Mouse (Mus musculus) bone marrow, adult 2 months (tissue): ENCODE data around the gene Ttc7b. TPM values are rescaled to one million over a fixed set of nuclear protein-coding genes. Genes with fewer than 3 reads are reported as not detected.

ENCODE experiments used
- H3K27ac ChIP-seq: fragments of 200-500 bp; 2 replicates; pipeline ENCODE4 v1.5.1; 2012; ENCODE audit warnings: low read depth, mild to moderate bottlenecking, control low read depth, inconsistent platforms, low read length; ENCODE audit not compliant: control insufficient read depth, poor library complexity, insufficient read depth
- H3K4me1 ChIP-seq: fragments of 200-500 bp; 2 replicates; pipeline ENCODE4 v1.6.1; 2011; ENCODE audit warnings: low read length; ENCODE audit not compliant: control insufficient read depth, insufficient read depth
- H3K4me3 ChIP-seq: fragments of 200-500 bp; replicated peaks from 2 replicates; pipeline ENCODE3; 2011; ENCODE audit warnings: mild to moderate bottlenecking, low read depth, low read length, control low read depth; ENCODE audit not compliant: control insufficient read depth
- CTCF ChIP-seq: fragments of 200-500 bp; IDR thresholded peaks from 2 replicates; pipeline ENCODE4 v1.5.1; 2011; ENCODE audit warnings: low read length, control low read depth; ENCODE audit not compliant: control insufficient read depth, insufficient read depth
- POLR2A ChIP-seq: fragments of 200-500 bp; IDR thresholded peaks from 2 replicates; pipeline ENCODE4 v1.6.1; 2011; ENCODE audit warnings: low read depth, mild to moderate bottlenecking, control low read depth, low read length, borderline replicate concordance; ENCODE audit not compliant: control insufficient read depth
- WGBS: fragments of 180-500 bp; shearing (Covaris S2); methylation state at CpG from one replicate; pipeline ENCODE4 v1.1.7; 2018; 5-methylcytosine and 5-hydroxymethylcytosine counted together
- polyA plus RNA-seq: library from polyadenylated mRNA; stranded (reverse); fragments of >200 nt; gene quantifications from 2 replicates; pipeline ENCODE4 v1.2.4, GENCODE M21; 2011; ENCODE audit warnings: low replicate concordance; ENCODE audit not compliant: missing spikeins, insufficient read depth, insufficient read length

Gene Ttc7b
- polyA plus RNA-seq, 1 experiment = 26.5 TPM

GRCm38 (mm10) chr12:100447701-100448277 lies 72.8 kb downstream of the Ttc7b start:
- no peak for TF ChIP-seq CTCF
- 87% methylated on average over 12 of the region's 12 CpGs for WGBS
- no peak overlapping the region for H3K27ac ChIP-seq
- H3K4me1 ChIP-seq = peaks cover 2% of the 10 kb centered on the region; the same call in 1 of the 2 replicates
- H3K4me3 ChIP-seq = no peak overlapping the region

- no peak overlapping the region for H3K4me3 ChIP-seq
- H3K27ac ChIP-seq = no peak overlapping the region
- peaks cover 3% of the 10 kb centered on the region; the same call in 1 of the 2 replicates for H3K4me1 ChIP-seq
- TF ChIP-seq CTCF = no peak
- no peak for TF ChIP-seq POLR2A
- 76% methylated on average over 6 of the region's 6 CpGs for WGBS
Measured at GRCm38 (mm10) chr12:100447161-100447560, 73.5 kb downstream of the Ttc7b start.

DNA sequence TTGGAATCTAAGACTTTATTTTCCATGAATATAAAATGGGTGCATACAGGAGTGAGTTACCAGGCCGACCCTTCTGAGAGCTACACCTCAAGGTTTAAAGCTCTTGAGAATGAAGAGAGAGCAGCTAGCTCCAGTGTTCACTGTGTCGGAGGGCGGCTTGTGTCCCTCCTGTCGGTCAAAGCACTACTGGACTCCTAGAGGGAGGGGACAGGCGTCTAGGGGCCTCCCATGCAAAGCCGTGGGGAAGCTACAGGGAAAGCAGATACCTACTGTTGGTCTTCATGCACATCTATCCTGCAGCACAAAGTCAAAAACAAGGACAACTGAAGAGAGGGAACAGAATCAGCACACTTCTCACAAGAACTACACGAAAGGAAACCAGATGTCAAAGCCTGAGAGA lies 74.9 kb downstream of the Ttc7b start:
- no peak overlapping the region for H3K4me3 ChIP-seq
- no peak for TF ChIP-seq POLR2A
- TF ChIP-seq CTCF = no peak
- H3K4me1 ChIP-seq = peaks cover 5% of the 10 kb centered on the region; the same call in 1 of the 2 replicates
- H3K27ac ChIP-seq = 0 out of 2 replicates have a peak overlapping the region, but pooled peaks have one; percentile 12
- WGBS = 87% methylated on average over 7 of the region's 7 CpGs

DNA sequence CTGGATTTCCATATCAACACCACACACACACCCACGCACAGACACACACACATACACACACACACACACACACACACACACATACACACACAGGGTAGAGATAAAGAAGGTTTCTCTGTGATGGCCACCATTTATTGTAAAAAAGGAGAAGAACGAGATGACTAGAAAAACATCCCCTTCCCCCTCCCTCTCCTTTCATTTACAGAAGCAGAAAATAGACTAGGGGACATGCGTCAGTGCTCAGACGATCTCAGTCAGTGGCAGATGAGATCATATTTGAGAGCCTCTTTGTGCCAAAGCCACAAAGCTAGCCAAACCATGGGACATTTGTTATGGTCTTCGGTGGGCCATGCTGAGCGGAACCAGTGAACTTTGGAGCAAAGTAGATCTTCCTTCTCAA lies 75.4 kb downstream of the Ttc7b start:
- peak overlapping the region; percentile 25; the same call in 1 of the 2 replicates for H3K27ac ChIP-seq
- peaks cover 5% of the 10 kb centered on the region; the same call in 1 of the 2 replicates for H3K4me1 ChIP-seq
- 61% methylated on average over 6 of the region's 6 CpGs for WGBS
- no peak overlapping the region for H3K4me3 ChIP-seq
- TF ChIP-seq CTCF = no peak
- no peak for TF ChIP-seq POLR2A

DNA sequence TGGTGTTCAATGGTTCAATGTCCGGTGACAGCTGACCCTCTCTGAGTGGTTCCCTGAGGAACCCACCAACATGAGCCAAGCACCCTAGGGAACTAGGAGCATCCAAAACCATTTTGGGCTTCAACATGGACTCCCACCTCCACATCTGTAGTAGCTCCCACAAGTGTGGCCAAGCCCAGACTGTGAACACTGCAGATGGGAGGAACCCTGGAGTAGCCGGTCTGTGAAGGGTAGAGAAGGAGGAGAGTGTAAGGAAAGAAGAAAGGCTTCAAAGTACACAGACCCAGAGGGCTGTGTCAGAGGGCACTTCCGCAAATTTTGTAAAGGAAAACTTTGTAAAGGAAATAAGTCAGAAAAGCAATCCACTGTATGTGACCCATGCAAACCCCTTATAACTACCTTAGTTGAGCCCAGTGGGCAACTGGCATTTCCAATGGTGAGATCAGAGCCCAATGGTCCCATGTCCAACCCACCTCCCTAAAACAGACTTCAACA lies 75.9 kb downstream of the Ttc7b start:
- TF ChIP-seq POLR2A (no peak), CTCF (no peak)
- peak overlapping the region; percentile 25; the same call in 1 of the 2 replicates for H3K27ac ChIP-seq
- H3K4me1 ChIP-seq = peaks cover 5% of the 10 kb centered on the region; the same call in 1 of the 2 replicates
- 91% methylated on average over 3 of the region's 3 CpGs for WGBS
- H3K4me3 ChIP-seq = no peak overlapping the region

DNA sequence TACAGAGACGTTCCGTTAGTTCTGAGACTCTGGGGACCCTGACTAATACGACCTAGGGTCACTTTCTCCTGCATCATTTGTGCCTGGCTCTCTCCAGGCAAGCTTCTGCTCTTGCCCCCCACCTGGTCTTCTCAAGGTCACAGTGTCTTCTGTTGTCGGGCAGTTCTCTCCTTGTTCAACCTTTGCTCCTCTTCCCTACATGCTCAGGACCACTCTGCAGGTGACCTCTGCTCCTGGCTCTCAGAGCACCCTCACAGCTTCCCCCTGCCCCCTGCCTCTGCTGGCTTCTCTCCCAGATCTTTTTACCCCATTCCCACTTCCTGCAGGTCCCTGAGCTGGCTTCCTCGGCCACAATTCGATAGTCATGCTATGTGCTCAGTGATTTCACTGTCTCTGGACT lies 77.2 kb downstream of the Ttc7b start:
- Histone ChIP-seq H3K27ac (no peak overlapping the region), H3K4me3 (no peak overlapping the region), H3K4me1 (peaks cover 5% of the 10 kb centered on the region; the same call in 1 of the 2 replicates)
- 73% methylated on average over 6 of the region's 6 CpGs for WGBS
- TF ChIP-seq CTCF (no peak), POLR2A (no peak)

DNA sequence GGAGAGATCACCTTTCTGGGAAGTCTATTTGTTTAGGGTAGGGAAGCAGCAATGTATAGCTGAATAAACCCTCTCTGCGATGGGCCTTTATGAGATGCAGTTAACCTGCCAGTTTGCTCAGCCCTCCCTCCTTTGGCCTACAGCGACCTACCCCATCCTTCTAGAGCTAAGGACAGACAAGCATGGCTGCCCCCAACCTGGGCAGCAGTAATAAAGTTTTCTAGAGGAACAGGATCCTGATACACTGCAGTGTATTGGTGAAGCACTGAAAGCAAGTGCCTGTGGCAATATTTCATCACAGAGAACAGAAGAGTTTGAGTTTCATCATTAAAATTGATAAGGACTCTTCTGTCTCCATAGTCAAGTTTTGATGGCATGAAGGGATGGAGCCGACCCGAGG lies 79.0 kb downstream of the Ttc7b start:
- H3K27ac ChIP-seq = no peak overlapping the region
- TF ChIP-seq POLR2A (no peak), CTCF (no peak)
- peaks cover 5% of the 10 kb centered on the region; the same call in 1 of the 2 replicates for H3K4me1 ChIP-seq
- H3K4me3 ChIP-seq = no peak overlapping the region
- WGBS = 79% methylated on average over 4 of the region's 4 CpGs

GRCm38 (mm10) chr12:100439883-100440282 lies 80.7 kb downstream of the Ttc7b start:
- 79% methylated on average over 3 of the region's 3 CpGs for WGBS
- H3K4me1 ChIP-seq = peaks cover 2% of the 10 kb centered on the region; the same call in 1 of the 2 replicates
- H3K27ac ChIP-seq = no peak overlapping the region
- TF ChIP-seq CTCF (no peak), POLR2A (no peak)
- H3K4me3 ChIP-seq = no peak overlapping the region
